Mouse (Mus musculus) cerebellum, adult 11 months (tissue): ENCODE results near the gene D130043K22Rik.
A peak's percentile ranks its signal among the peaks of the same experiment; 100 is the strongest.

ENCODE experiments used
- DNase-seq: peaks from one replicate; pipeline ENCODE4 v3.0.0; 2022

Gene D130043K22Rik

DNA sequence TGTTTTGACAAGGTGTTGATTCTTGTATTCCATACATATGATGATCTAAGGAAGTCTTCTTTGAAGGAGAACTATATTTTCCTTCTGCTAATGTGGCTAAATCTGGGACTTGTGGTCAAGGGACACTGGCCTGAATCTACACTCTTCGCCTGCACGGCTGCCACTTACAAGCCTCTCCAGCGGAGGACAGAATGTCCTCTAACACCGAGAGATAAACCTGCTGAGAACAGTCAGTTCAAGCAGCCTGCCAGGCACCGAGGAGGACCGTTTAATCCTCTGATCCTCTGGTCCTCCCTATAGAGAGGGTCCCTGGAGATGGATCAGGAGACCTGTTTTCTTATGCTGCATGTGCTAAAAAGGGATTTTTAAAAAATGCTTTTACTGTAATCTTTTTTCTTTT is 58.5 kb downstream of the D130043K22Rik start:
- no peak for DNase-seq

DNA sequence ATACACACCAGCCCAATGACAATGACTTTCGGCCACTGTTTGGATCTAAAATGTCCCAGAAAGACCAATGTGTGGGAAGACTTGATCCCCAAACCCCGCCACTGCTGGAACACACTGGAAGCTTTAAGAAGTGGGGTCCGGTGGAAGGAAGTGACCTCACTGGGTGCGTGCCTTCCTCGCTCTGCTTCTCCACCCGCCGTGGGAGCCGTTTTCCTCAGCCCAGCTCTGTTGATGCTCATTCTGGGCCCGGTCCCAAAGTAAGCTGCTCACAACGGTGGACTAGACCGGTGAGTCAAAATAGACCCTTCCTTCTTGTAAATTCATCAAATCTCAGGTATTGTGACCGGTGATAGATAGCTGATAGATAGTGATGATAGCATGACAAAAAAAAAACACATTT is 60.5 kb downstream of the D130043K22Rik start:
- DNase-seq, result no peak

DNA sequence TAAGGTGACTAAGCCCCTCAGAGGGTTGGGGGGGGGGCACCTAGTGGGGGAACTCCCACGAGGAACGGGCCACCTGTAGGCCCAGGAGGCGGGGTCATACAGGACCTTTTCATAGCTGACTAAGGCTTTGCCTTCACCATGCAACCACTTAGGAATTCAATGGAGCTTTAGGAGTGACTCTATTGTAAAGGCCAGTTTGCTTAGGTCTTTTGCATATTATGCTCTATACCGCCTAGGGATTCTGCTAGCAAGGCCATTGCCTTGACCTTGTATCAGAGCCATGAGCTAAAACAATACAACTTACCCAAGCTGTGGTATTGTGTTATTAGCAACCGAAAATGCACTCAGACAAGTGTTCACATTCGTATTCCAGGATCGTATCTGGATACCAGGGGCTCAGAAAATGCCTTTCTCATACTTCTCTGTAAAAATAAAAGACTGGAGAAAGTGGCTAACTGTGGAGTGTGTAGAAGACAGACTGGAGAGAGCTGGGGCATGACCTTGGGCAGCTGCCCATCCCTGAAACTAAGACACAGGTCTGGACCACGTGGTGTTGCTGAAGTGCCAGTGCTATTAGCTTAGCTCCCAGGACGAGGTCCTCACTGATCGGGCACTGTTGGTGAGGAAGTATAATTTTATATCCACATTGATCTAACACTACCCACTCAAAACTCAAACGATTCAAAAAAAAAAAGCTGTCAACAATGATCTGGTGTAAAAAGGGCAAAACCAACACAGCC is 62.1 kb downstream of the D130043K22Rik start:
- DNase-seq, result no peak

DNA sequence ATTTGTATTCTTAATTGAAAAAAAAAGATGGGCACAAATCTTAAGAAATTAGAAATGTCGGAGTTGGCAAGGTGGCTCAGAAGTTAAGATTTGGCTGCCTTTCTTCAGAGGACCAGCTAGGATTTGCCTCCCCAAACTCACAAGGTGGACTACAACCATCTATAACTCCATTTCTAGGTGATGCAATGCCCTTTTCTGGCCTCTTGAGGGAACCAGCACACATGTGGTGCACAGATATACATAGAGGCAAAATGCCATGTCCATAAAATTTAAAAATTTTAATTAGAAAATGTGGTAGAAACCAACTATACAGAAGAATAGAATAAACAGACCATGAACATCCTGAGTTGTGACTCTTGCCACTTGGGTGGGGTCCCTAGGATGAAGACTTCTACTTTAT is 64.2 kb downstream of the D130043K22Rik start:
- DNase-seq, result no peak

DNA sequence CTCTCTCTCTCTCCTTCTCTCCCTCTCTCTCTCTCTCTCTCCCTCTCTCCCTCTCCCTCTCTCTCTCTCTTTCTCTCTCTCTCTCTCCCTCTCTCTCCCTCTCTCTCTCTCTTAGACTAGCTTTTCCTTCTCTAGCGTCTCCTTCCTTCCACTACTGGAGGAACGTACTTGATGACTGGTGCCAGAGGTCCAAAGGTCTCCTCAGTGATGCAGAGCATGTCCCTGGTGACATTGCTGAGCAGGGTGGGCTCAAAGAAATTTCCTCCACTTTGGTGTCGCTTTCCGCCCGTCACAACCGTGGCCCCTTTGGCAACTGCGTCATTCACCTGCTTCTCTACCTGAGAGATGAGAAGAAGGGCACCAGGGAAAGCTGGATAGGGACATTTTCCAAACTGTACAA is 68.6 kb downstream of the D130043K22Rik start:
- DNase-seq, result no peak

DNA sequence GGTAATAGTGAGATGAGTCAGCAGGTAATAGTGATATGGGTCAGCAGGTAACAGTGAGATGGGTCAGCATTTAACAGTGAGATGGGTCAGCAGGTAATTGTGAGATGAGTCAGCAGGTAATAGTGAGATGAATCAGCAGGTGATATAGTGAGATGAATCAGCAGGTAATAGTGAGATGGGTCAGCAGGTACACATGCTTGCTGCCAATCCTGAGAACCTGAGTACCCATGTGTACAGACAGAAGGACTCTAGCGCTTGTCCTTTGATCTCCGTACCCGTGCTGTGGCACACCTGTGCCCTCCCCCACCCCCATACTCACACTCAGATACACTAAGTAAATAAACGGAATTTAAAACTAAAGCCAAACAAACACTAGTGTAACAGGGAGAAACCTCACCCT is 70.0 kb downstream of the D130043K22Rik start:
- DNase-seq, result no peak

DNA sequence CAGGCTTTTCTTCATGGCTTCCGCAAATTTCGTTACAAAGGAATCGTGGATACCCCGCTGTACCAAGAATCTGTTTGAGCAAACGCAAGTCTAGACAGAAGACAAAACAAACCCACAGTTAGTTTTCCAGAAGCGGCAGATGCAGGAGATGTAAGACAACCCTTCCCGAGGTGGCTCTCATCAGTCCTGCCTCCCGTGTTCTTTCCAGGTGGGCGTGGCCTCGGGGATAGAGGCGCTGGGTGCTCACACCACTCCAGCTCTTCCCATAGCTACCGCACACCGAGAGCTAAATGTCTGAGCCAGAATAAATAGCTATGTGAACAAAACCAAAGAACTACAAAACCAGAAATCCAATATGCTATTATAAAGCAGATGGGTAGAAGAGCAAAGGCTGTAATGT is 70.9 kb downstream of the D130043K22Rik start:
- DNase-seq, result no peak

DNA sequence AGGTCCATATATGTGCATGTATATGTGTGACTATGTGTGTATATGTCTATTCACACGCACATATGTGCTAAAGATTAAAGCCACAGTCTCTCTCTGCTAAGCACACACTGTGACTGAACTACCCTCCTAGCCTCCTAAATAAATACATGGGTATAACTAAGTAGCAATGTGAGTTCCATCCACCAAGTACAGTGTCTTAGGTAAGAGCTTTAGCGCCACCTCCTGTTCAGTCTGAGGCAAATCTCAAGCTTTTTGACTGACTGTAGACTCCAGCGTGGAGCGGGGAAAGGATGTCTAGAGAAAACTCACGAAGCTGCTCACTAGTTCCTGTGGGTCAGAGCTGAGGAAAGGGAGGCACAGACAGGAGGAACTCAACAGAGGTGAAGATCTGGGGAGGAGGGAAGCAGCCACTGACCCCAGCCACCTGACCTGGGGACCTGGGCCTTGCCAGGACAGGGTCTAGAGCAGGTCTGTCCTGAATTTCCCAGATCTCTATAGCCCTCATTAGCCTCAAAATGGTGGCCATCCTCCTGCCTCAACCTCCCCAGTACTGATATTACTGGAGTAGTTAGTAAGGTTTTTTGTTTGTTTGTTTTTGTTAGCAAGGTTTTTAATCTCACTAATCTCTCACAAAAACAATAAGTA is 75.5 kb downstream of the D130043K22Rik start:
- DNase-seq, result no peak

DNA sequence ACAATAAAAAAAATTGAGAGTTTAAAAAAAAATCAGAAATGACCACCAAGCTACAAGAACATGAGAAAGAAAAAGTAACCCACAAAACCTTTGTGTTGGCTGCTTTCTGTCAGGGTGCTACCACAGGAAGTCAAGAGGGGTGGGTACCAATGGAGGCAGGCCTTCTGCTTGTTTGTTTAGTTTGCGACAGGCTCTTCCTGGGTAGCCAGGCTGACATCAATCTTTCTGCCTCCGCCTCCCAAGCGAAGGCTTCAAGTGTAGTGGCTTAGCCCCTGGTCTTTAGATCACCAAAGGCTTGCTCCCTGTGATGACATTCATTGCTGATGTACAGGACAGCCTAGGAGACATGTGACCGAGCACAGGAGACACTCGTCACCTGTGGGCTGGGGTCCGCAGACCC is 76.3 kb downstream of the D130043K22Rik start:
- no peak for DNase-seq

DNA sequence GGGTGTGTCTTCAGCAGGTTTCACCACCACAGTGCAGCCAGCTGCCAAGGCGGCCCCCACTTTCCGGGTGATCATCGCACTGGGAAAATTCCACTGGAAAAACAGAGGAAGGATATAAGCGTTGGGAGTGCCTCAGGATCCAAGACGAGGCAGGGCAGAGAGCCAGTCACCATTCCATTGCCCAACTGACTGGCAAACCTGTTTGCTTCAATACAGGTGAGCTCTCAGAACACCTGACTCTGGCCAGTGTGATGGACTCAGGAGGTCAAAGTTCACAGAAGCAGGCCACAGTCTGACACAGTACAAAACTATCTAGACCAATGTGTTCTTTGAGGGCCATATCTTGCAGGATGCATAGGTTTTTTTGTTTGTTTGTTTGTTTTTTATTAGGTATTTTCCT is 79.1 kb downstream of the D130043K22Rik start:
- DNase-seq, result no peak

DNA sequence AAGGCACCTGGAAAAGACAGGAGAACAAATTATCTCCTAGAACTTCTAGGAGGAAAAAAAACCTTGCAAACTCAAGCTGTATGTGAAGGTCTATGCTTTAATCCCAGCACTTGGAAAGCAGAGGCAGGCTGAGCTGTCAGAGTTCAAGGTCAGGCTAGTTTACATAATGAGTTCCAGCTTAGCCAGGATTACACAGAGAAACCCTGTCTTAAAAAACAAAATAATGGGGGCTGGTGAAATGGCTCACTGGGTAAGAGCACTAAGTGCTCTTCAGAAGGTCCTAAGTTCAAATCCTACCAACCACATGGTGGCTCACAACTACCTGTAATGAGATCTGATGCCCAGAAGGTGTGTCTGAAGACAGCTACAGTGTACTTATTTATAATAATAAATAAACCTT is 85.7 kb downstream of the D130043K22Rik start:
- no peak for DNase-seq

DNA sequence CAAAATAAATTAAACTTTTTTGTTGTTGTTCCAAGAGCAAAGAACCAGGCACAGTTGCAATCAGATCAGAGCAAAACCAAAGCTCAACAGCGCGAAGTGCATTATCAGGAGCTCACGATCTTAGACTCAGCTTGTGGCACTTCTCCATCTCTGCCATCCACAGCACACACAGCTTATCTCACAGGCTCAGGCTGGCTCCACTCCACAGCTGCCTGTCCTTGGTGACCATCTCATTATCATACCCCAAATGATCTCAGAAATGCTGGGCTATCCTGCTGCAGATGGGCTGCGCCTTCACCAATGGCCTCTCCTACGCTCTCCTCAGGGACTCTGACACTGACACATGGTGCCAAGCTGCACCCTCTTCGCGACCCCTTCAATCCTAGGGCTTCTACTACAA is 88.3 kb downstream of the D130043K22Rik start:
- no peak for DNase-seq

DNA sequence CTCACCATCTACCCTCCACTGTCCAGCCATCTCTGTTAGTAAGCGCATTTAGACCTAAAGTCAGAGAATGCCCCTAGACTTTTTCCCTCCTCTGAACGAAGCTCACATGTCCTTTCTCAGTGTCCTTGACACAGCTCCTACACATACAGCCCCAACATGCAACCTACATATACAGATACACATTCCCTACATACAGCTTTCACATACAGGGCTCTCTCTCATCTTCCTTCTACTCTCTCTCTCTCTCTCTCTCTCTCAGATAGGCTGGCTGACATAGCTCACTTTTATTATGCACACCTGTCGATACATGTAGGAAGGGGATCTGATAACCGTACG is 91.8 kb downstream of the D130043K22Rik start:
- no peak for DNase-seq

DNA sequence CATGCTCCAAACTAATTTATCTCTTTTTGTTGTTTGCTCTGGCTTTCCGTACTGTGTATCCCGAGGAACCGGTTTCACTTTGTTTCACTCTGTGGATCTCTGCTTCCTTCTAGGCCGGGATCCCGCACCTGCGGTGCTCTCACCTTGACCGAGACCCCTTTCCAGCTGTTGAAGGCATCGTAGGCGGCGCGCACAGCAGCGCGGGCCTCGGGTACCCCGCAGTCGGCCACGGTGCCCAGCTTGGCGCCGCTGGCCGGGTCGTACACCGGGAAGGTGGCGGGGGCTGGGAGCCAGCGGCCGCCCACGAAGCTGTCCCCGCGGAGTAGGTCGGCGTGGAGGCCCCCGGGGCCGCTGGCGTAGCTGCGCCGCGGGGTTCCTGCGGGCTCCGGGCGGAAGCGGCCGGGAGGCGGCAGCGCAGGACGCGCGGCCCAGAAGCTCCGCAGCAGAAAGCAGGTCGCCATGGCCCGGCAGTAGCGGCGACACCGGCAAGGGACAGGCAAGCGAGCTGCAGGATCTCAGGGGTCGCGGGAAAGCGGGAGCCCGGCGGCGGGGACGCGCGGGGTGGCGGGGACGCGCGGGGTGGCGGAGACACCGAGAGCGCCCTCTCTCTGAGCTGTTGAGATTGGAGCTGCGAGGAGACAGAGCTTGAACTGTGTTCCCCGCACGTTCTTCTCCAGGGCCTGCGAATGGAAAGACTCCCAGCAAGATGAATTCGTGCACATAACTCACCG is 92.3 kb downstream of the D130043K22Rik start, which contains the start of gene Aldh5a1:
Aldh5a1 (minus strand) TSS at position 554 of the 731 bp plus-strand sequence.
- peak; percentile 75 for DNase-seq

DNA sequence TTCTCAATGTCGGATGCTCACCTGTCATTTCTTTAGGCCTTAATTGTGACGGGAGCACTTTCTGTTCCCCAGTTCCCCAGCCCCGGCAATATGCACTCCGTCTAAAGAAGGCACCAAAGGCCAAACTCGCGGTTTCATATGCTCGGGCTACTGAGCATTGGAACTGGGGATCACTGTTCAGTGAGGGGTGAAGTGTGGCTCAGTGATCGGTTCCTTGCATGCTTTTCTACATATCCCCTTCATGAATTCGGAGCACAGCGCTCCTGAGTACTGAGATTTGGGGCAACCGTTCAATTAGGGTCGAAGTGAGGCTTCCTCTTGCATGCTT is 92.9 kb downstream of the D130043K22Rik start:
- DNase-seq, result no peak

DNA sequence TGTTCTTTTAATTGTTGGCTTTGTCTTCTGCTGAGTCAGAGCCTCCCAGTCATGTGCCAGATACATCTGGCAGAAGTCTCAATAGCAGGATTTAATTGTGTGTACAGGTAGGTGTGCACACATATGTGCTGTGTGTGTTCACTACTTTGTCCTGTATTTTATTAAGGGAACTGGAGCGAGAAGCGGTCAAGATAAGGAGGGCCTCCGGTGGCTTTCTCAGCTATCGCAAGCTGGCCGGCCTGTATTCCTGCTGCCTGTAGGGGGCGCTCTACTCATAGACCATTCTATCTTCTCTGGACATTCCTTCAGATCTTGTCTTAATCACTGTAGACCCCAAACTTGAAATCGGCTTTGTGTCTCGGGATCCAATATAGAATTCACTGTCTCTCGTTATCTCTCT is 93.7 kb downstream of the D130043K22Rik start:
- peak; percentile 79 for DNase-seq

DNA sequence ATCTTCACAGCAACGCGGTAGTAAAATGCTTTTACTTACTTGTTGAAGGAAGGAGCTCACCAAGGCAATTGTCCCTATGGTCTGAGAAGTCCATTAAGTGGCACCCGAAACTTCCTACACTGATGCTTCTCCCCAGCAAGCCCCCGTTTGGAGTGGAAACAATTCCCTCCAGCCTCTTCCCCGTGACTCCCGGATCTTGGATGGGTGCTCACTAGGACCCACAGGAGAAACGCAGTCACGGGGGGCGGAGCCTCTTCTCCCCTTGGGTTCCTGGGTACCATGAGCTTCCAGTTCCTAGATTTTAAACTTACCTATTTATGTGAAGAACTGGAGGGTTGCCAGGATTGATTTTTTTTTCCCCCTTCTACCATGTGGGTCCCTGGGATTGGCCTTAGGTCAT is 94.5 kb downstream of the D130043K22Rik start:
- no peak for DNase-seq

DNA sequence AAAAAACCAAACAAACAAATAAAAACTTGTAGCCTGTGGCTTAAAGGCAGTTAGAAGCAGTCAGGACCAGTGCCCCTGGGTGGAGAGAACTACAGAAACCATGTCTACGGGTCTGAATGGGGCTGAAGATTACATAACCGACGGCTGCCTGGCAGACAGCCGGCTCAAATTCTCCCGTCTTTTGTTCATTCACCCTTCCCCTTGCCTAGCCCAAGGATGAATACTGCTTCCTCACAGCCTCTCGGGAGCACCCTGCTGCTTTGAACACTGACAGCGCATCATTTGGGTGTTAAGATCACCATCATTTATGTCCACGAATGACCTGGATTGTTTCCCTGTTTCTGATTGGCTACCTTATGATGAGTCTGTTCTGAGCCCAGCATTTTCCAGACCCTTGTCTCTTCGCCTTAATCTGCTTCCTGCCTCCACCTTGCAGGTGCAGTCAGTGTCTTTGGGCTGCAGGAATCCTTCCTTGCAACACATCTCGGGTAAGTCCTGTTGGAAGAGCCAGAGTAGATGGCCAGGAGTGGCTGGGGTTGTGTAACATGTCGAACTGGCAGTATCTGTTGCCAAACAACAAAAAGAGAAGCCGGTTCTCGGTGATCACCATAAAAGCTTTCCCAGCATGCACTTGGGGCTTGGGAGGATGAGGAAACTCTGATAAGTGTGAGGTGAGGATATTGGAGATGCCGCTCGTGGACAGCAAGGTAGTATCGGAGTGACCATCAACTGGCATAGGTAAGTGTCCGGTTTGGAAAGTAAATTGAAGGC is 97.8 kb downstream of the D130043K22Rik start, which contains the start of gene Gpld1:
Gpld1 (plus strand) TSS at position 641 of the 771 bp plus-strand sequence.
- DNase-seq, result peak; percentile 28

DNA sequence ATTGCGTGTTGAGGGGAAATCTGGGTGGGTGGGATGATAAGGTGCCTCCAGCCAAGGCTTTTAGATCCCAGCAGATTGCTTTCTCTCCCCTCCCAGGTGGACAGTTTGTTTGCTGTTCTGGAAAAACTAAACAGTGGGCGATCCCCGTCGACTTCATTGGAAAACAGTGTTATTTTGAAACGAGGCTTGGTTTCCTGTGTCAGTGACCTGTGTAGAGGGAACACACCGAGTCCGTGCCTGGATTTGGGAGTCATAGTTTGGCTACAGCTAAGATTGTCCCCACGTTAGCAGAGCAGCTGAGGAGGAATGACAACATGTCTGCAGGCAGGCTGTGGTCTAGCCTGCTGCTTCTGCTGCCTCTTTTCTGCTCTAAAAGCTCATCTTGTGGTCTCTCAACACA is 98.4 kb downstream of the D130043K22Rik start:
- DNase-seq, result no peak

DNA sequence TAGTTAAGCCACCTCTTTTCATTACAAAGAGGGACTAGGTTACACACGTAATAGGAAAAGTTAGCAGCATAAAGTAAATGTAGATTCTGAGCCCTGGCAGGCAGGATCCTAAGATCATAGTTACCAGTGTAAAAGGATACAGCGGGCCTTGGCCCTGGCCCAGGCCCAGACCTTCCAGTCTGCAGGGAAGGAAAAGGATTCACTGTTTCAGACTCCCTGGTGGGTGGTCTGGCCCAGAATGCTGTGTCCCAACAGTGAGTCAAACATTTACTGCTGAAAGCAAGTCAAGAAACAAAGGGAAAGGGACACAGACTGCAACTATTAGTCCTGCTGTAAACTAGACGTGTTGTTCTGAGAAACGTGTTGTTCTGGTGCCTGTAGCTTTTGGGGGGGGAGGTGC is 100.6 kb downstream of the D130043K22Rik start:
- DNase-seq, result no peak

DNA sequence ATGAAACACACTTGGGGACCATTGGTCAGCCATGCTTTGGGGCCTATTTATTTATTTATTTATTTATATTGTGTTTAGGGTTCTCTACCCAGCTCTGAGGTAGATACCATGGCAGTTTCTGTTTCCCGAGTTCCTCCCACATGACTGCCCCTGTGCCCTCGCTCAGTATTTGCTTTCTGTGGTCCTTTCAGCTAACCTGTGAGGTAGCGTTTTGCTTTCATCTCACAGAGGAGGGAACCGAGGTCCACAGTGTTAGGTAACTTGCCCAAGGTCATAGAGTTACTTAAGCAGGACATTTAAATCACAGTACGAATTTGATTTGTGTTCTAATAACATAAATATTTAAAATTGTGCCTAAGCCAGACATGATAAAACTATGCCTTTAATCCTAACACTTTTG is 102.2 kb downstream of the D130043K22Rik start:
- no peak for DNase-seq

DNA sequence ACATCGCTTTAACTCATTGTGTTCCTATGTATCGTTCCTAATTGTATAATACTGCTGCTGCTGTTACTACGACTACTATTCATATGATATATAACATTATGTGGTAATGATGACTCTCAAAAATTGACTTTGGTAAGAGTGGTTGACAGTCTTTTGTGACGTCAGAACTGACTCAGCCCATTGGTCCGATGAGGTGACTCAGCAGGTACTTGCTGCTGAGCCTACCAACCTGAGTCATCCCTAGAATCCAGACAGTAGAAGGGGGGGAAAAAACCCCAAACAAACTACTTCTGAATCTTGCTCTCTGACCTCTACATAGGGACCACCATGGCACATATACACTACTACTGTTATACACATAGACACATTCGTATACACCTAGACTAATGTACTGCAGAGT is 103.9 kb downstream of the D130043K22Rik start:
- no peak for DNase-seq
